Mouse (Mus musculus) mammary gland, adult 2 months (tissue): Measurements from ENCODE around the gene Sftpa1. TPM values are rescaled to one million over a fixed set of nuclear protein-coding genes. Genes with fewer than 3 reads are reported as not detected.

Source experiments
- polyA plus RNA-seq: library from polyadenylated mRNA; depleted of rRNA; stranded (reverse); fragments of >200 nt; gene quantifications from 2 replicates; pipeline ENCODE4 v1.2.3, GENCODE M21; 2012; ENCODE audit warnings: low replicate concordance; rRNA removed

The Sftpa1 gene
- polyA plus RNA-seq = 0.16 and 0.24 TPM in 2 replicates

DNA sequence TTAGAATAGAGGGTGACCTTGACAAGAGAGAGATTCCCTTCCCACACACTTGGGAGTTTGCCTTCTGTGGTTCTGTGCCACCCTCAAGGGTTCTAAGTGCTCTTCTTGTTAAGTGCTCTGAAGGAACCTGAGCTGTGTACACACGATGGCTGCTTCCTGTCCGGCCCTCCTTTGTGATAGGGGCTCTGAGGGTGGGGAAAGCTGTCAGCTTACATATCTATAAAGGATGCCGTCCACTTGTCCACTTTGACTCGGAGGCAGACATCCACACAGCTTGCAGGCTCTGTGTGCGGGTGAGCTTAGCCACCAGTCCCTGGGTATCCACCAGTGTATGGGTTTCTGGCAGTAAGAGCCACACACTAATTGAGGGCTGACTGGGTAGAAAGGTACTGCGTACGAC is at the start of gene Sftpa1:
Sftpa1 (plus strand) TSS at position 243 of the 400 bp plus-strand sequence.

GRCm38 (mm10) chr14:41104853-41105444 is 26.6 kb upstream of the Sftpa1 start, which contains the start of gene Mat1a:
Gene Mat1a, plus strand, starts transcription at chr14:41105035.

DNA sequence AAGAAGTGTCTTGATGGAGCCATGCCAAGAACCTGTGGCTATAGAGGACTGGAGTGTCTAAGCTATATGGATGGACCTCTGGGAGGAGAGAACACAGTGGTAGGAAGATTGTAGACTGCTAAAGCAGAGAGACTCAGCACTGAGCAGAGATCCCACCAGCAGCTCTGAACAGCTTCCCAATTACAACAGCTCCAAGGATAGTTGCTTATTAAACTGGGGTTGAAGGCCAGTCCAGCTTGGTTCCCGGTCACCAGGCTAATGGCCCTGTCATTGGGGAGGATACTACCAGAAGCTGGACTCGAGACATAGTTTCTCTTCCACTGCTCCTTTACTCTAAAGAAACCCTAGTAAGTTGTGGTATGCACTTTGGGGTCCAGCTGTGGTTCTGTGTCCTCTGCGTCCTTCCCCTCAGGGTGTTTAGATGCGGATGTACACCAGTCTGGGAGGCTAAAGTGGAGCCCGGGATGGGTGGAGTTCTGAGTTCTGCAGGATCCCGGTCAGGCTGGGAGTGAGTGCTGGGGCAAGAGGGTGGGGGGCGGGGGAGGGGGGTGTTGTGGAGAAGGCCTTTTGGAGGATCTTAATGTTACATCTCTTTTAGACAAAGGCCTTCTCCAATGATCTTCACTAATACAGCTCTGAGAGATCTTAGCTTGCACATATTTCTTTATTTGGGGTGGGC is 19.8 kb downstream of the Sftpa1 start, which contains the start of gene Mbl1:
Mbl1 (plus strand) TSS at position 239 of the 679 bp plus-strand sequence.

GRCm38 (mm10) chr14:41185059-41185821 is 53.7 kb downstream of the Sftpa1 start, which contains the start of gene Sftpd:
Gene Sftpd, minus strand, starts transcription at chr14:41185149.

Other genes with a start within 250 kb of the Sftpa1 start
- gene Sh2d4b, start 238.5 kb upstream of the Sftpa1 start, polyA plus RNA-seq = 0.50 and 0.55 TPM in 2 replicates
- gene Tspan14, start 165.0 kb upstream of the Sftpa1 start, polyA plus RNA-seq = 81.9 and 119 TPM in 2 replicates
- gene Fam213a, start 118.0 kb upstream of the Sftpa1 start, polyA plus RNA-seq = 60.8 and 61.0 TPM in 2 replicates
- gene Dydc2, start 62.6 kb upstream of the Sftpa1 start, polyA plus RNA-seq = not detected in 2 replicates
- not detected in 2 replicates for gene Dydc1, start 58.9 kb upstream of the Sftpa1 start, polyA plus RNA-seq
- gene Mat1a, start 26.7 kb upstream of the Sftpa1 start, polyA plus RNA-seq = 0.04 and 2.3 TPM in 2 replicates
- 0.16 TPM in 1 of 2 replicates, not detected in the other for gene Mbl1, start 19.7 kb downstream of the Sftpa1 start, polyA plus RNA-seq
- gene Sftpd, start 53.4 kb downstream of the Sftpa1 start, polyA plus RNA-seq = 0.10 TPM in 1 of 2 replicates, not detected in the other
- not detected in 2 replicates for gene Gm2832, start 147.0 kb downstream of the Sftpa1 start, polyA plus RNA-seq
- not detected in 2 replicates for gene Gm5798, start 216.8 kb downstream of the Sftpa1 start, polyA plus RNA-seq